Mouse (Mus musculus) MEL (cell line): ENCODE data around the gene Prm2. TPM values are rescaled to one million over a fixed set of nuclear protein-coding genes. Genes with fewer than 3 reads are reported as not detected.

Source experiments
- DNase-seq: peaks from one replicate; pipeline ENCODE4 v3.0.0; 2011; ENCODE audit warnings: low read depth, low spot score
- H3K27ac ChIP-seq: 2 replicates; pipeline ENCODE4 v1.5.1; 2012; ENCODE audit warnings: low read depth, mild to moderate bottlenecking, control low read depth, low read length, moderate library complexity; ENCODE audit not compliant: control insufficient read depth
- H3K27me3 ChIP-seq, 2 experiments: fragments of 150-350 bp in 1 of 2; sonication (generic) in 1 of 2; 2 replicates each; pipeline ENCODE4 v1.6.1; 2012; ENCODE audit warnings: low read length in 2 of 2, mild to moderate bottlenecking in 2 of 2, improper control_type of control experiment in 1 of 2, moderate library complexity in 1 of 2; ENCODE audit not compliant: insufficient read depth in 2 of 2, control insufficient read depth in 1 of 2
- H3K36me3 ChIP-seq, 2 experiments: 2 replicates each; pipeline ENCODE4 v1.6.1; 2012 to 2014; ENCODE audit warnings: low read length in 2 of 2, improper control_type of control experiment in 1 of 2, inconsistent platforms in 1 of 2, mild to moderate bottlenecking in 1 of 2; ENCODE audit not compliant: insufficient read depth in 2 of 2, control insufficient read depth in 1 of 2
- H3K4me1 ChIP-seq, 2 experiments: fragments of 150-350 bp in 1 of 2; sonication (generic) in 1 of 2; 2 replicates each; pipeline ENCODE4 v1.6.1; 2012; ENCODE audit warnings: low read length in 2 of 2, improper control_type of control experiment in 1 of 2, mild to moderate bottlenecking in 1 of 2; ENCODE audit not compliant: insufficient read depth in 2 of 2, control insufficient read depth in 1 of 2
- H3K4me3 ChIP-seq, 2 experiments: fragments of 150-350 bp in 1 of 2; sonication (generic) in 1 of 2; 2 replicates each; pipeline ENCODE4 v1.5.1; 2012; ENCODE audit warnings: low read depth in 2 of 2, low read length in 2 of 2, mild to moderate bottlenecking in 2 of 2, moderate library complexity in 2 of 2, control low read depth in 1 of 2, improper control_type of control experiment in 1 of 2; ENCODE audit not compliant: control insufficient read depth in 1 of 2, insufficient read depth in 1 of 2
- H3K79me2 ChIP-seq: 2 replicates; pipeline ENCODE4 v1.6.1; 2012; ENCODE audit warnings: mild to moderate bottlenecking, low read length, moderate library complexity; ENCODE audit not compliant: control insufficient read depth, poor library complexity, insufficient read depth
- H3K9ac ChIP-seq: 2 replicates; pipeline ENCODE4 v1.6.1; 2012; ENCODE audit warnings: low read depth, mild to moderate bottlenecking, control low read depth, low read length, moderate library complexity; ENCODE audit not compliant: control insufficient read depth, poor library complexity, severe bottlenecking
- H3K9me3 ChIP-seq: fragments of 150-350 bp; sonication (generic); replicated peaks from 2 replicates; pipeline ENCODE4 v1.6.1; 2012; ENCODE audit warnings: mild to moderate bottlenecking, low read length, improper control_type of control experiment, moderate library complexity; ENCODE audit not compliant: insufficient read depth
- BHLHE40 ChIP-seq: IDR thresholded peaks from 2 replicates; pipeline ENCODE4 v1.6.1; 2012; ENCODE audit warnings: low read depth, mild to moderate bottlenecking, inconsistent platforms, low read length, improper control_type of control experiment, borderline replicate concordance
- CHD2 ChIP-seq: IDR thresholded peaks from 2 replicates; pipeline ENCODE4 v1.6.1; 2011; ENCODE audit warnings: low read length, improper control_type of control experiment
- CTCF ChIP-seq, 3 experiments: IDR thresholded peaks in 2 of 3; conservative IDR thresholded peaks in 1 of 3; 2 replicates each; pipeline ENCODE4 v1.5.1; 2011 to 2012; ENCODE audit warnings: low read length in 3 of 3, low read depth in 2 of 3, mild to moderate bottlenecking in 2 of 3, improper control_type of control experiment in 1 of 3, inconsistent platforms in 1 of 3, mixed read lengths in 1 of 3, moderate library complexity in 1 of 3; ENCODE audit not compliant: control insufficient read depth in 1 of 3, insufficient read depth in 1 of 3, poor library complexity in 1 of 3, severe bottlenecking in 1 of 3
- ELF1 ChIP-seq: IDR thresholded peaks from 2 replicates; pipeline ENCODE4 v1.6.1; 2014; ENCODE audit warnings: low read depth, mild to moderate bottlenecking, inconsistent platforms, low read length, improper control_type of control experiment, moderate library complexity
- EP300 ChIP-seq, 2 experiments: IDR thresholded peaks; 2 replicates each; pipeline ENCODE4 v1.6.1; 2011; ENCODE audit warnings: improper control_type of control experiment in 2 of 2, low read length in 2 of 2, low read depth in 1 of 2, mild to moderate bottlenecking in 1 of 2
- JUND ChIP-seq: IDR thresholded peaks from 2 replicates; pipeline ENCODE4 v1.6.1; 2011; ENCODE audit warnings: low read depth, mild to moderate bottlenecking, improper control_type of control experiment, low read length
- KAT2A ChIP-seq: conservative IDR thresholded peaks from 2 replicates; pipeline ENCODE4 v1.6.1; 2012; ENCODE audit warnings: low read depth, low read length, improper control_type of control experiment, inconsistent platforms
- MAX ChIP-seq: IDR thresholded peaks from 2 replicates; pipeline ENCODE4 v1.6.1; 2011; ENCODE audit warnings: low read length, improper control_type of control experiment
- MAZ ChIP-seq: IDR thresholded peaks from 2 replicates; pipeline ENCODE4 v1.6.1; 2012; ENCODE audit warnings: low read depth, mild to moderate bottlenecking, inconsistent platforms, low read length, improper control_type of control experiment
- MEF2A ChIP-seq: IDR thresholded peaks from 2 replicates; pipeline ENCODE4 v1.6.1; 2014; ENCODE audit warnings: low read depth, mild to moderate bottlenecking, inconsistent platforms, low read length, improper control_type of control experiment; ENCODE audit not compliant: poor library complexity, insufficient replicate concordance, severe bottlenecking; ENCODE audit errors: extremely low read depth
- MXI1 ChIP-seq: IDR thresholded peaks from 2 replicates; pipeline ENCODE4 v1.6.1; 2011; ENCODE audit warnings: mild to moderate bottlenecking, low read depth, low read length, improper control_type of control experiment
- MYB ChIP-seq: IDR thresholded peaks from 2 replicates; pipeline ENCODE4 v1.6.1; 2011; ENCODE audit warnings: mild to moderate bottlenecking, low read depth, low read length, improper control_type of control experiment
- MYC ChIP-seq: IDR thresholded peaks from 2 replicates; pipeline ENCODE4 v1.6.1; 2011; ENCODE audit warnings: low read depth, mild to moderate bottlenecking, low read length, improper control_type of control experiment, moderate library complexity
- NELFE ChIP-seq: IDR thresholded peaks from 2 replicates; pipeline ENCODE4 v1.6.1; 2011; ENCODE audit warnings: low read depth, low read length, improper control_type of control experiment
- POLR2AphosphoS2 ChIP-seq: IDR thresholded peaks from 2 replicates; pipeline ENCODE4 v1.6.1; 2011; ENCODE audit warnings: low read length, improper control_type of control experiment
- RAD21 ChIP-seq: IDR thresholded peaks from 2 replicates; pipeline ENCODE4 v1.6.1; 2011; ENCODE audit warnings: mild to moderate bottlenecking, low read depth, low read length, improper control_type of control experiment
- SMC3 ChIP-seq: IDR thresholded peaks from 2 replicates; pipeline ENCODE4 v1.6.1; 2011; ENCODE audit warnings: low read depth, low read length, improper control_type of control experiment
- TBP ChIP-seq: IDR thresholded peaks from 2 replicates; pipeline ENCODE4 v1.8.0; 2011; ENCODE audit warnings: low read depth, low read length, improper control_type of control experiment
- UBTF ChIP-seq: IDR thresholded peaks from 2 replicates; pipeline ENCODE4 v1.6.1; 2012; ENCODE audit warnings: low read depth, mild to moderate bottlenecking, inconsistent platforms, low read length, improper control_type of control experiment, moderate library complexity, borderline replicate concordance; ENCODE audit not compliant: insufficient read depth
- polyA plus RNA-seq, 2 experiments: library from polyadenylated mRNA; stranded (reverse) in 1 of 2; unstranded in 1 of 2; fragments of >175 nt in 1 of 2; fragments of >200 nt in 1 of 2; gene quantifications; 2 replicates each; pipeline versions ENCODE4 v1.2.1 to v1.2.4; 2012; ENCODE audit warnings: low replicate concordance in 2 of 2, low read depth in 1 of 2; ENCODE audit not compliant: insufficient read length in 2 of 2, insufficient read depth in 1 of 2, missing spikeins in 1 of 2
- total RNA-seq: library from RNA; depleted of rRNA; stranded (reverse); fragments of 300-350 nt; gene quantifications from 2 replicates; pipeline ENCODE4 v1.2.3, GENCODE M21; 2012

The Prm2 gene
- total and polyA plus RNA-seq, 3 experiments, result not detected

GRCm38 (mm10) chr16:10834542-10834910 lies 38.6 kb upstream of the Prm2 start (continued):
- TF ChIP-seq TBP (peak; percentile 18; the same call in 1 of the 2 replicates), MYB (no peak), MAZ (no peak), ELF1 (no peak), JUND (no peak), EP300 (IDR thresholded peaks at IDR 0.05; ENCODE audit: low read depth in 1 of 2, low read length in 2 of 2) (0 out of 4 replicates have a peak, but pooled peaks of 1 of the 2 experiments have one; percentile 18), MXI1 (no peak)

DNA sequence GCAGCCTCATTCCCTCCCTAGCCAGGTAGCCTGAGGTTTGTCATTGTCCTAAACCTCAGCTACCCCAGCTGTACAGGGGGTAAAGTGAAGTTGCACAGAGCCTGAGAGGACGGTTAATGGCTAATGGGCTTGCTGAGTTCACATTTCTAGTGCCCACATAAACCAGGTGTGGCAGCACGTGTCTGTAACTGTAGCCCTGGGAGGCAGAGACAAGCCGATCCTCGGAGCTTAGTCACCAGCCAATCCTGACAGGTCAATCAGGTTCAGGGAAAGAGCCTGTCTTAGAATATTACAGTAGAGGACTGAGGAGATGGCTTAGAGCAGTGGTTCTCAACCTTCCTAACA lies 32.5 kb upstream of the Prm2 start:
- H3K4me3 ChIP-seq, result no peak overlapping the region
- no peak overlapping the region for H3K27ac ChIP-seq
- no peaks in the 10 kb centered on the region for H3K27me3 ChIP-seq
- no peaks in the 10 kb centered on the region for H3K36me3 ChIP-seq
- no peaks in the 10 kb centered on the region for H3K79me2 ChIP-seq
- H3K9me3 ChIP-seq, result no peaks in the 10 kb centered on the region
- TF ChIP-seq CTCF (IDR thresholded peaks at IDR 0.05 in 2 of 3, conservative IDR thresholded peaks at IDR 0.05 in 1 of 3; ENCODE audit: control insufficient read depth in 1 of 3, insufficient read depth in 1 of 3, low read depth in 2 of 3, low read length in 3 of 3, poor library complexity in 1 of 3, severe bottlenecking in 1 of 3) (no peak), KAT2A (no peak), POLR2AphosphoS2 (no peak), MAZ (no peak), BHLHE40 (no peak), ELF1 (no peak), NELFE (no peak), SMC3 (no peak), CHD2 (no peak)
- no peaks in the 10 kb centered on the region for H3K4me1 ChIP-seq
- no peak overlapping the region for H3K9ac ChIP-seq
- DNase-seq, result no peak

DNA sequence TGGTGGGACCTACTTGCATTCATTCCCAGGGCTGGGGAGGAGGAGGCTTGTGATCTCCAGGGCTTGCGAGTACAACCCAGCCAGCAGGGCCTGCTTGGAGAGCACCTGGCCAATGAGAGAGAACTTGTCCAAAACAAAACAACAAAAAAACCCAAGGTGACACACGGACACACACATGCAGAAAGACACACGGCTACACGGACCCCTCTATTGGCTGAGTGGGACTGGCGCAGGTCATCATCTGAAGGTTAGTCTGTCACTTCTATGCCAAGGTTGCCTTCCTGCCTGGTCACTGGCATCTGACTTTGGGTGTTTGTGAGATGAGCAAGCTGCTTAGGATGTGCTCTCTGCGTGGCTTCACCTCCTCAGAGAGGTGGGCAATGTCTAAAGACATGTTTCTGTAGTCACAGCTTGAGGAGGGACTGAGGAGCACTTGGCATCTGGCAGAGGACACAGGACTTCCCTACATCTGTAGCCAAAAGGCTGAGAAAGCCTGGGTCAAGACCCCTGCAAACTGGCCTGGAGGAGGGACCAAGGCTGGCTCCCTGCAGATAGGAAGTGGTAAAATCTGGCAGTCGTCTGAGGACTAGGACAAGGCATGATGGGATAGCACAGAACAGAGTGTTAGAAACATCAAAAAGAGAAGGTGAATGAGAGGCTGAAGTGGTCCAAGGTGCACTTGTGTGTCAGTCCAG lies 32.0 kb upstream of the Prm2 start:
- Histone ChIP-seq H3K4me1 (no peaks in the 10 kb centered on the region), H3K4me3 (no peak overlapping the region)
- no peak for TF ChIP-seq UBTF
- no peak for TF ChIP-seq MYC
- no peak for TF ChIP-seq MEF2A
- no peak for TF ChIP-seq RAD21
- TF ChIP-seq MAX, result no peak
- TF ChIP-seq EP300 (IDR thresholded peaks at IDR 0.05; ENCODE audit: low read depth in 1 of 2, low read length in 2 of 2), result no peak
- no peak for TF ChIP-seq CTCF (IDR thresholded peaks at IDR 0.05 in 2 of 3, conservative IDR thresholded peaks at IDR 0.05 in 1 of 3; ENCODE audit: control insufficient read depth in 1 of 3, insufficient read depth in 1 of 3, low read depth in 2 of 3, low read length in 3 of 3, poor library complexity in 1 of 3, severe bottlenecking in 1 of 3)
- TF ChIP-seq, all 39 proteins: peak for 0
- H3K9ac ChIP-seq, result no peak overlapping the region
- H3K36me3 ChIP-seq, result no peaks in the 10 kb centered on the region
- no peak for DNase-seq
- no peaks in the 10 kb centered on the region for H3K27me3 ChIP-seq
- no peak overlapping the region for H3K27ac ChIP-seq
- no peaks in the 10 kb centered on the region for H3K9me3 ChIP-seq
- no peaks in the 10 kb centered on the region for H3K79me2 ChIP-seq
